Mouse (Mus musculus): ENCODE measurements around the gene Rev3l. TPM values are rescaled to one million over a fixed set of nuclear protein-coding genes. Genes with fewer than 3 reads are reported as not detected.
A peak's percentile ranks its signal among the peaks of the same experiment; 100 is the strongest.
"Not testable (repeated sequence)": the region's sequence is repeated elsewhere in the genome, so short reads cannot be mapped to it uniquely, and the experiment has no call there.

Rev3l gene
- polyA plus RNA-seq, 1 experiment from 2014 or later: 15.6 TPM

DNA sequence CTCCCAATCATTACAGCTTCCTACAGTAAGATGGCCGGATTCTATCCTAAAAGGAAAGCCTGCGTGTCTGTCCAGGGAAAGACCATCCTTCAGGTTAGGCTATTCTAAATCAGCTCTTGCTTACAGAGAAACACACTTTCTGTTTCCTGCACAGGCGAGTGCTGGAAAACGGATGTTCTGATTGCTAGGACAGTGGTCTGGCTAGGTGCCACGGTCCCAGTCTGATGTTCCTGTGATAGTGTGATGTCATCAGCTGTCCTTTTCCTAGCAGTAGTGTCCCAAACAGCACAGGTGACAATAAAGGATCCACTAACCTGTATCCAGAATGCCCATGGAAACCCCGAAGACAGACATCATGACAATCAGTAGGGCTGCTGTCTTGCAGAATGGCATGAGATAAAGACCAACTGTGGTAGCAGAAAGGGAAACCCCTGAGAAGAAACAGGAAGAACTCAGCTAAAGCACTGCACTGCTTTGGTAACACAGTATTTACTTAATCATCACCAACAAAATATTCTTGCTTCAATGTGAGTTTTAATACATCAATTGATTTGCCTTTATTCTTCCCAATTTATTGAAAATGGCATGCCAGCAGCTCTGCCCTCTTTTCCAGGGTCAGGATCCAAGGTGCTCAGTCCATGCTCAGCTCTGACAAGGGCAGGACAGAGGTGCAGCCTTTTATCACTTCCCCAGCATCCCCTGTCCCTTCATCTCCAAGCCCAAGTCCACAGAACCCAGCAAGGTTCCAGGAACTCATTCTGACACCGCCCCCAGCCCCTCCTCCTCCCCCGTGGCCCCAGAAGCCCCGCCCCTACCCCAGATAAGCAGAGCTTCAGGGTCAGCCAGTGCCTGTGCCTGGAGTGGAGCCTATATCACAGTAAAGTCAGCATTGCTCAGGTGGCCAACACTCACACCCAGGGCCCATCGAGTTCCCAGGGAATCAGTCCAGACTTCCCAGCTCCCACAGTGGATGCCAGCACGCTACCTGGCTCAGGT, 162.1 kb downstream of the Rev3l start:
- Histone ChIP-seq H3K4me3 (ENCODE audit: low read depth, low read length) (no peak overlapping the region), H3K27me3 (ENCODE audit: control insufficient read depth, insufficient read depth, low read length) (no peaks in the 10 kb centered on the region), H3K4me2 (no peak overlapping the region), H3K4me1 (ENCODE audit: control insufficient read depth, insufficient read depth, low read length) (peaks cover 10% of the 10 kb centered on the region), H3K9me3 (ENCODE audit: control insufficient read depth, low read length) (no peaks in the 10 kb centered on the region), H3K36me3 (ENCODE audit: control insufficient read depth, insufficient read depth, low read length) (peaks cover 2% of the 10 kb centered on the region; the same call in 1 of the 2 replicates), H3K9ac (ENCODE audit: low read length) (no peak overlapping the region), H3K27ac (ENCODE audit: low read depth, low read length) (no peak overlapping the region)
- no peak for ATAC-seq (ENCODE audit: low FRiP score)
- 75% methylated on average over 11 of the region's 11 CpGs for WGBS
- no peak for DNase-seq (ENCODE audit: low spot score, missing footprints)

DNA sequence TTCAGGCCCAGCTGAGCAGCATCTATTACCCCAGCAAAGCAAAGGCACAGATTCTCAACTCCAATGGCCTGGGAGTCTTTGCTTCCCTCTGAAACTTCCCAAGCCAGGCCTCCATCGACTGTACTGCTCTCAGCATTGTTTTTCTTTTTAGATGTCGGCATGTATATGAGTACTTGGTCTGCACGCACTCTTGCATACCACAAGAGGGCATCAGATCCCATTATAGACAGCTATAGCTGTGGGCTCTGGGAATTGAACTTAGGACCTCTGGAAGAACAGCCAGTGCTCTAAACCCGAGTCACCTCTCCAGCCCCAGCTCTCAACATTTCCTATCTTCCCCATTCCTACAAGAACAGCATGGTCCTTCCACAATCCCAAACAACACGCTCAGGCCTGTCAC, 164.6 kb downstream of the Rev3l start:
- H3K27me3 ChIP-seq (ENCODE audit: control insufficient read depth, insufficient read depth, low read length): no peaks in the 10 kb centered on the region
- WGBS: 84% methylated on average over 5 of the region's 5 CpGs
- no peak for ATAC-seq (ENCODE audit: low FRiP score)

DNA sequence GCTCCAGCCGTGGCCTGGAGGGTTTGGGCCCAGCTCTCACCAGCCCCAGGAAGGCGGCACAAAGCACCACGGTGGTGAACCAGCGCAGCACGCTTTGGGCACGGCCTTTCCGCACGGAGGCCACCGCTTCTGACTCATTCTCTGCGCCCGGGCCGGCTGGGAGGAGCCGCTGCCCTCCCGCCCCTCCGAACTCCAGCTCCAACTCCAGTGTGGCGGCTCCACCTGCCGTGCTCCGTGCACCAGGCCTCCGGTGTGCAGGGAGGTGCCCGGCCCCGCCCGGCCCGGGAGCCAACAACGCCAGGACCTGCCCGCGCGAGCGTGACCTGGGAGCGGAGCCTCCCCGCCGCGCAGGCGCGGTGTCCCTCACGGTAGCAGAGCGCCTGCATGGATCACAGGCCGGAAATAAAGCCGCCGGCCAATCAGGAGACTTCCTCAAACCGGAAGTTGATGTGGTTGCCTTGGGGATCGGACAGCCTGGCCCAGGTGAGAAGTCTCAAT, 167.0 kb downstream of the Rev3l start, which contains the start of gene Mfsd4b4:
TSS of gene Mfsd4b4 (minus strand) at position 365 of the 498 bp plus-strand sequence.
- ATAC-seq (ENCODE audit: low FRiP score) (peak; percentile 99), DNase-seq (ENCODE audit: low spot score, missing footprints) (peak; percentile 98)
- Histone ChIP-seq H3K36me3 (ENCODE audit: control insufficient read depth, insufficient read depth, low read length) (no peaks in the 10 kb centered on the region), H3K4me1 (ENCODE audit: control insufficient read depth, insufficient read depth, low read length) (peaks cover 3% of the 10 kb centered on the region; the same call in 1 of the 2 replicates), H3K27me3 (ENCODE audit: control insufficient read depth, insufficient read depth, low read length) (no peaks in the 10 kb centered on the region), H3K9me3 (ENCODE audit: control insufficient read depth, low read length) (no peaks in the 10 kb centered on the region), H3K9ac (ENCODE audit: low read length) (peak within 1 kb of the TSS; percentile 82), H3K4me2 (peak within 1 kb of the TSS; percentile 51), H3K27ac (ENCODE audit: low read depth, low read length) (peak within 1 kb of the TSS; percentile 32; the same call in 1 of the 2 replicates), H3K4me3 (ENCODE audit: low read depth, low read length) (peak within 1 kb of the TSS; percentile 58)
- under 1% methylated on average over 41 of the region's 41 CpGs for WGBS

More for the DNA sequence above, 164.6 kb downstream of the Rev3l start:
- H3K4me2 ChIP-seq: no peak overlapping the region
- no peaks in the 10 kb centered on the region for H3K9me3 ChIP-seq (ENCODE audit: control insufficient read depth, low read length)
- DNase-seq (ENCODE audit: low spot score, missing footprints): no peak
- no peak overlapping the region for H3K27ac ChIP-seq (ENCODE audit: low read depth, low read length)
- H3K9ac ChIP-seq (ENCODE audit: low read length): no peak overlapping the region
- no peak overlapping the region for H3K4me3 ChIP-seq (ENCODE audit: low read depth, low read length)
- peaks cover 2% of the 10 kb centered on the region; the same call in 1 of the 2 replicates for H3K36me3 ChIP-seq (ENCODE audit: control insufficient read depth, insufficient read depth, low read length)
- peaks cover 7% of the 10 kb centered on the region for H3K4me1 ChIP-seq (ENCODE audit: control insufficient read depth, insufficient read depth, low read length)

DNA sequence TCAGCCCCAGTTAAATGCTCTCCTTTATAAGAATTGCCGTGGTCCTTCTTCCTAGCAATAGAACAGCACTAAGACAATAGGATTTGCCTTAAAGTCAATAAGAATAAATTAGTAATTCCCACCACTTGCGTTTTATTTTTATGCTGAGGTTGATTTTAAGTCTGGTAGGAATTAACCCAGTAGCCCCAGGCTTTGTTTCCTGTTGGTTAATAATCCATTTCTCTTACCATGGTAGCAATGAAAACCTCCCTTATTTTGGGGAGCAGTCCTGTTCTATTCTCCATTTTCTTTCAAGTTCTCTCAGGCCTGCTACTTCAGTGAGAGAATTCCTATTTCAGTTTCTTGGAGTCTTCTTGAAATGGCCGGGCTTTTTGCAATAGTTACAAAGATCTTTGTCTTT, 172.3 kb downstream of the Rev3l start:
- H3K9me3 ChIP-seq (ENCODE audit: control insufficient read depth, low read length): no peaks in the 10 kb centered on the region
- H3K36me3 ChIP-seq (ENCODE audit: control insufficient read depth, insufficient read depth, low read length): no peaks in the 10 kb centered on the region
- H3K27ac ChIP-seq (ENCODE audit: low read depth, low read length): no peak overlapping the region
- no peak overlapping the region for H3K4me3 ChIP-seq (ENCODE audit: low read depth, low read length)
- no peaks in the 10 kb centered on the region; the same call in 1 of the 2 replicates for H3K4me1 ChIP-seq (ENCODE audit: control insufficient read depth, insufficient read depth, low read length)
- H3K9ac ChIP-seq (ENCODE audit: low read length): no peak overlapping the region
- 72% methylated on average over 3 of the region's 3 CpGs for WGBS
- ATAC-seq (ENCODE audit: low FRiP score) (no peak), DNase-seq (ENCODE audit: low spot score, missing footprints) (no peak)
- H3K4me2 ChIP-seq: no peak overlapping the region
- no peaks in the 10 kb centered on the region for H3K27me3 ChIP-seq (ENCODE audit: control insufficient read depth, insufficient read depth, low read length)

DNA sequence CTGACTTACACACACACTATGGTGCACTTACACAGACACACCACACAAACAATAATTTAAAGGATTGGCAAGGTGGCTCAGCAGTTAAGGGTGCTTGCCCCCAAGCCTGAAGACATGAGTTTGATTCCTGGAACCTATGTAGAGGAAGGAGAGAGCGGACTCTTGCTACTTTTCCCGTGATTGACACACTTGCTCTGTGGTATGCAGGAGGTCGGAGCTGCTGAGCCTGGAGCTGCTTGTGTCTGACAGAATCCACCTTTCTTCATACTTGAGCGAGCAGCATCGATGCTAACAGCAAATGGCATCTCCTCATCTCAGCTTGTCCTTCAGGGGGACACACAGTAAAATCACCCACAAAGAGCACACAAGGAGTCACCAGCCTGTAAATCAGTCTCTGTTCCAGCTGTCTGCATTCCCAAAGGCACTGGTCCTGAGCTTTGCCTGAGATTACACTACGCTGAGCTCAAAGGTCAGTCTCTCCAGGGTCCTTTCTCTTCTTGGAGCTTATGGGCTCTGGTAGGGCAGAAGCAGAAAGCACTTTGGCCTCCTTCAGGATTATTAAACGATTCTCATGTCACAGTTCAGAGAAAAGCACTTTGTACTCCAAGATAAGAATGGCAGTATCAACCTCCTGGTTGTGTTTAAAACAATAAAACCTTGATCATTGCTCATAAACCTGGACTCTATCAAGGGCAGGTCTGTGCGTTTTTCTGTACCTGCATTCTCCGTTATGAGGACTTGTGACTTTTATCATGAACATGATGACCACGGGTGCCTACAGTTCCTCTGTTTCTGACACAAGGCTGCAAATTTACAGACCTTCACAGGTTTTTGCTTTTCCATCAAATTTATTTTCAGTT, 175.1 kb downstream of the Rev3l start:
- Histone ChIP-seq H3K4me1 (ENCODE audit: control insufficient read depth, insufficient read depth, low read length) (no peaks in the 10 kb centered on the region), H3K4me3 (ENCODE audit: low read depth, low read length) (no peak overlapping the region), H3K27me3 (ENCODE audit: control insufficient read depth, insufficient read depth, low read length) (no peaks in the 10 kb centered on the region), H3K27ac (ENCODE audit: low read depth, low read length) (no peak overlapping the region), H3K36me3 (ENCODE audit: control insufficient read depth, insufficient read depth, low read length) (no peaks in the 10 kb centered on the region), H3K9ac (ENCODE audit: low read length) (no peak overlapping the region), H3K4me2 (no peak overlapping the region), H3K9me3 (ENCODE audit: control insufficient read depth, low read length) (no peaks in the 10 kb centered on the region)
- WGBS: 80% methylated on average over 10 of the region's 10 CpGs
- DNase-seq (ENCODE audit: low spot score, missing footprints): no peak
- no peak for ATAC-seq (ENCODE audit: low FRiP score)

DNA sequence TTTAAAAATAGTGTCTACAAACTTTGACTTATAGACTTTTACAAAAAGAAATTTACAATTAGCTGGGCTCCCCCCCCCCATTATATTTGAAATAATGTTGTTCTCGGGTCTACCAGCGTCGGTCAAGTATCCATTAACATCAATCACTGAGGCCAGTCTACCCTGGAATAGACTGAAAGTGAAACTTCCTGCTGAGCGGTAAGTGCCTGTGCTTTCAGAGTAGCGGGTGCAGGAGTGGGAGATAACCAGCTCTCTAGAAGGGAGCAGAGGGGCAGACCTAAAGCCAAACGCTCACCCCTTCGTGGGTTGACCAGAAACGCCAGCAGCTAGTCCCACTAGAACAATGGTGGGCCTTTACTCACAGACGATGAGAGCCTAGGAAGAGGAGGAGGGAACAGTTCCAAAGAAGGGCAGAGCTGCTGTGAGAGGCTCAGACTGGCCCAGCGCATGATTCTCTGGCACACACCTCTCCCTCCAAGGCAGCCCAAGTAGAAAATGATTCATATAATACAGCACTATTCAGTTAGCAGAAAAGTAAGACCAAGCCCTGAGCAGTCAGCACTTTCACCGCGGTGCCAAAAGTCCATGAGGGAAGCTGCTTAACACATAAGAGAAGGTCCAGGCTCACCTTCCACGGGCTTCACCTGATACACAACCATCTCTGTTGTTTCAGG, 177.0 kb downstream of the Rev3l start:
- H3K36me3 ChIP-seq (ENCODE audit: control insufficient read depth, insufficient read depth, low read length): no peaks in the 10 kb centered on the region
- 77% methylated on average over 13 of the region's 13 CpGs for WGBS
- H3K9ac ChIP-seq (ENCODE audit: low read length): no peak overlapping the region
- H3K4me1 ChIP-seq (ENCODE audit: control insufficient read depth, insufficient read depth, low read length): no peaks in the 10 kb centered on the region
- no peak overlapping the region for H3K4me3 ChIP-seq (ENCODE audit: low read depth, low read length)
- no peaks in the 10 kb centered on the region for H3K9me3 ChIP-seq (ENCODE audit: control insufficient read depth, low read length)
- ATAC-seq (ENCODE audit: low FRiP score) (no peak), DNase-seq (ENCODE audit: low spot score, missing footprints) (no peak)
- H3K27ac ChIP-seq (ENCODE audit: low read depth, low read length): no peak overlapping the region
- no peaks in the 10 kb centered on the region for H3K27me3 ChIP-seq (ENCODE audit: control insufficient read depth, insufficient read depth, low read length)
- H3K4me2 ChIP-seq: no peak overlapping the region

DNA sequence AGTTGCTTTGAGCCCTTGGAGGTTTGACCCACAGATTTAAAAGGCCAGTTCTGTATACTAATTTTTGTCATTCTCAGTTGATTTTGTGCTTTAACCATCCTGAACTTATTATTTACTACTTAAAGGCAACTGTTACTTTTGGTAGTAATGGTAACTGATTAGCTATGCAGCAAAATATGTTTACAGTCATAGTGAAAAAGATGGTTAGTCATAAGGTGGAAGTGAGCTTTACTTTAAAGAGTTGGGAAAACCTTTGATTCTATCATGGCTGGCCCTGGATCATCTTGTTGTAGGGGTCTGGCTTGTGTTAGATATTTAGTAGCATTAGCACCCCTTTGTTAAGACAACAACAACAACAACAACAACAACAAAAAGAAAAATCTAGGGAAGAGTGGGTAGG, 180.7 kb downstream of the Rev3l start:
- Histone ChIP-seq H3K4me3 (ENCODE audit: low read depth, low read length) (no peak overlapping the region), H3K27ac (ENCODE audit: low read depth, low read length) (no peak overlapping the region), H3K9me3 (ENCODE audit: control insufficient read depth, low read length) (no peaks in the 10 kb centered on the region), H3K9ac (ENCODE audit: low read length) (no peak overlapping the region), H3K27me3 (ENCODE audit: control insufficient read depth, insufficient read depth, low read length) (no peaks in the 10 kb centered on the region), H3K4me2 (no peak overlapping the region), H3K36me3 (ENCODE audit: control insufficient read depth, insufficient read depth, low read length) (no peaks in the 10 kb centered on the region), H3K4me1 (ENCODE audit: control insufficient read depth, insufficient read depth, low read length) (no peaks in the 10 kb centered on the region)
- no peak for ATAC-seq (ENCODE audit: low FRiP score)
- no peak for DNase-seq (ENCODE audit: low spot score, missing footprints)

DNA sequence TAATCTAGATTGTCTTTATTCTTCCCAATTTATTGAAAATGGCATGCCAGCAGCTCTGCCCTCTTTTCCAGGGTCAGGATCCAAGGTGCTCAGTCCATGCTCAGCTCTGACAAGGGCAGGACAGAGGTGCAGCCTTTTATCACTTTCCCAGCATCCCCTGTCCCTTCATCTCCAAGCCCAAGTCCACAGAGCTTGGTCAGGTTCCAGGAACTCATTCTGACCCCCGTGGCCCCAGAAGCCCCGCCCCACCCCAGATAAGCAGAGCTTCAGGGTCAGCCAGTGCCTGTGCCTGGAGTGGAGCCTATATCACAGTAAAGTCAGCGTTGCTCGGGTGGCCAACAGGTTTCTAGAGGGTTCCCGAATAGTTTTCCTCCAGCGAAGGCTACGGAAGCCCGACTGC, 192.6 kb downstream of the Rev3l start:
- WGBS: 79% methylated on average over 8 of the region's 8 CpGs
- not testable (repeated sequence) for H3K36me3 ChIP-seq (ENCODE audit: control insufficient read depth, insufficient read depth, low read length); H3K4me1 ChIP-seq (ENCODE audit: control insufficient read depth, insufficient read depth, low read length); ATAC-seq (ENCODE audit: low FRiP score); H3K9ac ChIP-seq (ENCODE audit: low read length); DNase-seq (ENCODE audit: low spot score, missing footprints); H3K4me2 ChIP-seq; H3K9me3 ChIP-seq (ENCODE audit: control insufficient read depth, low read length); H3K27ac ChIP-seq (ENCODE audit: low read depth, low read length); H3K4me3 ChIP-seq (ENCODE audit: low read depth, low read length)
- peaks cover 12% of the 10 kb centered on the region for H3K27me3 ChIP-seq (ENCODE audit: control insufficient read depth, insufficient read depth, low read length)
